Mouse (Mus musculus) cerebellum, adult 9-11 months (tissue): ENCODE results near the gene Zfp263.
A peak's percentile ranks its signal among the peaks of the same experiment; 100 is the strongest.

Experiments
- DNase-seq: peaks from one replicate; pipeline ENCODE4 v3.0.0; 2022

The Zfp263 gene

DNA sequence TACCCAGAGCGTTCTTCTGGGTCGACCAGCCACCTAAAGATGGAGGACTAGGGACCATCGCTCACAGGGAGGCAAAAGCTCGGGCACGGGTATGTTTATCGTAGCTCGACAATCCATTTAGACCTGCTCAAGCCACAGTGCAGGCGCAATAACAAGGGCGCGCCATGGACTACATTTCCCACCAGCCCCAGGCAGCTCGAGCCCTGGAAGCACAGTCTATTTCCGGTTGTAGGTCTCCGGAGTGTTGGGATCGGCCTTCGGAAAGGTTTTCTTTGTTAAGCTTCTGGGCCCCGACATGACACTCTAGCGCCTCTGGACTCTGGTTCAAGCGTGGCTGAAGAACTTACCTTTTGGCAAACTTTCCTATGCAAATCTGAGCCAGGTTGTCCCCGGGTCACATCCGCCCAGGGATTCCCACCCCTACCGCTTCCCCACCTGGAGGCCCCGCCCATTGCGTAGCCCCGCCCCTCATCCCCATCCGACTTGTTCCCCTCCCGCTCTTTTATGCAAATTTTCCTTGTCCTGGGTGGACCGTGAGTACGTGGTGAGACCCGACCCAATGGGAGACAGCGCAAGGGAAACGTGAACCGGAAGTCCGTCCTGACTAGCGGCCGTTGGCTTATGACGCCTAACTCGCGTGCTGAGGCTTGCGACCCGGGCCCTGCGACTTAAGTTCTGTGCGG, at the start of gene Zfp263:
TSS of gene Zfp263 (plus strand) at position 591 of the 683 bp plus-strand sequence.
- DNase-seq, result peak; percentile 96

DNA sequence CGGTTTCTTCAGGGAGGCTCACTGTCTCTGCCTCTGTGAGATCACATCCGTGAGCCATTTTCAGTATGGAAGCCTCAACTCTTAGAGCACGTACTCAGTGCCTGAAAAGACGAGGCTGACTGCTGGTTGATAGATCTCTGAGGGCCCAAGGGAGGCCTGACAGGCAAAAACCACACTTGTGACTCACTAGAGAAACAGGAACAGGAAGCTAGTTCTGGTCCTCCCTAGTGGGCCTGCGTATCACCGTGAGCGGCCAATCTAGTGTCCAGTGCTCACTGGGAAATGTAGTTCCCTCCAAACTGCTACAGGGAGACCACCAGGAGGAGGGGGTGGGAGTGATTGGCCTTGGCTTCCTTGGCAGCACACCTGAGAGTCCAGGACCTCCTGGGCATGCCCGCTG, 44.6 kb upstream of the Zfp263 start:
- no peak for DNase-seq

DNA sequence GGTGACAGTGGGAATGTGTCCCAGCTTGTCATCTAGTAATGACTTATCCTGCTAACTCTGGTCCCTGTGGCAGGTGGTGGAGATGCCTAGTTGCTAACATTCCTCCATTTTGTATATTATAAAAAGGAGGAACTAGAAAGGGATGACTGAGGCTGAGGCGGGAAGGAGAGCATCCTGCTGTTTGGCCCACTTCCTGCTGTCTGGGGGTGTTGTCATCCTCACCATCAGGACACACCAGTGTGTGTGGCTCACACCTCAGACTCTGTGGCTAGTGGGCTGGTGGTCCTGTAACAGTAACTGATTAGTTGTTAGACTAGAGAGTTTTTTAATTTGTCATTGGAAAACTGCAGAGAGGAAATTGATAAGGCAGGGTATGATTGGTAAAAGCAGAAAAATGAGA, 43.0 kb upstream of the Zfp263 start:
- no peak for DNase-seq

DNA sequence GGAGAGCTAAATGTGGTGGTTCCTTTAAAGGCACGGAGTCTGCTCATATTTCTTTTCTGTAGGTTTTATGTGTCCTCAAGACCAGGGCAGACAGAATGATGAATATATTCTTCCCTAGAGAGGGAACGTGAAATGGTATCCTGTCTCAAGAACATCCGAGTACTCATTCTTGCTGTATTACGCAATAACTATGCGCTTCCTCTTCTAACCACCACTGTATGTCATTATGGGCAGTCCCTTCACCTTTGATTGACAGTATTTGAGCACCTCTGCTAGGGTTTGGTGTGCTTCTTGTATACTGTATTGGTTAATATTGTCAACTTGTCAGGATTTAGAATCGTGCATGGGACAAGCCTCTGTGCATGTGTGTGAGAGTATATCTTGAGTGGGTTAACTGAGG, 37.2 kb upstream of the Zfp263 start:
- no peak for DNase-seq

DNA sequence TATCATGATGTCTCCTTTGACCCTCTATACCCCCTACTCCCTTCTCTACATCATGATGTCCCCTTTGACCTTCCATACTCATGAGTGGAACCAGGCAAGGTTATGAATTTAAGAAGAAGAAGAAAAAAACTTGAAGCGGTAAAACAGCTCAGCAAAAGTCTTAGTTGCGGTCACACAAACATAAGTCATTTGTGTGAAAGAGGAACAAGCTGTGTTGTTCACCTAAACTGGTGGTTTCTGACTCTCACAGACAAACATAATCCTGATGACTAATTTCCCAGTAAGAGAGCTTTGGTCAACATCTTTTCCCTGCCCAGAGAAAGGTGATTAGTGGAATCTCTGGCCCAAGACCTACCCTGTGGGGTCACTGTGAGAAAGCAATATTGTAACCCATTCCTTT, 29.2 kb upstream of the Zfp263 start:
- DNase-seq, result no peak

DNA sequence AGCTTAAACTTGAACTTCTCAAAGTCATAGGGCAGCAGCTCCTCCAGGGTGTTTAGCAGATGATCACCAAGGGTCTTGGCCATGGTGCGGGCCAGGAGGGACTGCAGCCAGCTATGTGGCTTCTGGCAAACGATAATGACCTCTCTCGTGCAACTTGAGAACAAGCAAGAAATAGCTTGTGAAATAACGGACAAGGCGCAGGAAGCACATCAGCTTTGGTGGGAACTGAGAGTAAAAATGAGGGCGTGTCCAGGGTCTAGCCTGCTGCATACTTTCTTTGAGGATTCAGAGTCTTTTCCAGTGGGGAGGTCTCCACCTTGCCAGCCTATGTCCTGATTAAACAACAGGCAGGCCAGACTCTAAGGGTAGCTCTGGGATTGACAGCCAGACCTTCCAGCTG, 25.9 kb upstream of the Zfp263 start, which contains the start of gene Mefv:
TSS of gene Mefv (minus strand) at position 118 of the 400 bp plus-strand sequence.
- DNase-seq, result no peak

DNA sequence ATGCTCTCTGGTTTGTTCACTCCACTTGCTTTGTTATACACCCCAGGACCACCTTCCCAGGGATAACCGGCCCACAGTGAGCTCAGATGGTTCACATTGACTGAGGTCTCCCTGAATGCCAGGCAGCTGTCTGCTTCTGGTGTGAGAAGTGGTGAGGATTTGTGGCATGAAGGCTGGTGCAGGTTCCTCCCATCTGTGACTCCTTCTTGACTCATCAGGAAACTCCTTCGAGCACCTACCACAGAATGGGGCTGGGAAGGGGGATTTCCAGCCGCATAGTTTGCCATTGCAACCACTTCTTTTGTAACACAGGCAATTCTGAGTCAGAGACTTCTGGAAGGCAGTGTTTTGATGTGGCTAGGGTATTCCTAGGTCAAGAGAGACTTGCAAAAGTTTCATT, 20.7 kb upstream of the Zfp263 start:
- no peak for DNase-seq

DNA sequence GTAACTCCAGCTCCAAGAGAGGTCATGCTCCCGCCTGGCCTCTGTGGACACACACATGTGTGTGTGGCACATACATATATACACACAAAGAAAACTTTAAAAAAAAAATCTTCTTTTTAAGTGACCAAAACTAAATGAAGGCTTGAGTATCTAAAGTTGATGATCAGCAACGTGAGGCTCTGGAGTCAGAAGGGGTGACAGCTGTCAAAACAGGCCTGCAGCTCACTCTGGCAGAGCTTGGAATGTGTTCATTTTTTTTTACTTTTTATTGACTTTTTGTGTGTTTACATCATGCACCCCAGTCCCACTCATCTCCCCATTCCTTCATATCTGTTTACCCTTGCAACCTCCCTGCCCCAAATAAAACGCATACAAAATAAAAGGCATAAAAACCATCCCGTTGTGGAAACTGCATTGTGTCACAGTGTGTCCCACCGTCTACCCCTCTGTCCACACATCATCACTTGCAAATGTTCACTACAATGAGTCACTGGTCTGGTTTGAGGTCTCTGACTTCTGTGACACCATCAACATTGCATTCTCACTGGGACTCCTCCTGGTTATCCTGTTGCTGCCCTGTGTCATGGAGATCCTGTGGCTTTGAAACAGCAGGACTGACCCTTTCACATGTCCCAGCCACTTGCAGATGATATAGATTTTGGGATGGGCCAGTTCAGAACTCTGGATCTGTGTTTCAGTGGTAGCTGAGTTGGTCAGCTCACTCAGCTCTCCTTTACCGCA, 15.7 kb upstream of the Zfp263 start:
- DNase-seq, result no peak

DNA sequence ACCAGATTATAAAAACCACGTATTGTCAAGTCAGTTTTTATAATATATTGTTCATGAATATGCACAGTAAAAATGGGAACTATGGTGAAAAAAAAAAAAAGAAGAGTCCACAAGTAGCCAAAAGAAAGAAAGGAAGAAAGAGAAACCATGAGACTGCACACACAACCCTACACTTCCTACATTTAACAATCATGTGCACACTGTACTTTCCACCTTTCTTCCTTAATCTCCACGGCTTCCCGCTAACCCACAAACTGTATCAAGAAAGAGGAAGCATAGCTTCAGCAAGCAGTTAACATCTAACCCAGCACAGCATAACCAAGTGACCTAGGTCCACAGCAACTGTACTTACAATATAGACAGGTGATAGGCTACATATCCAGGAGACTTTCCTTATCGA, 11.3 kb upstream of the Zfp263 start:
- DNase-seq, result no peak

DNA sequence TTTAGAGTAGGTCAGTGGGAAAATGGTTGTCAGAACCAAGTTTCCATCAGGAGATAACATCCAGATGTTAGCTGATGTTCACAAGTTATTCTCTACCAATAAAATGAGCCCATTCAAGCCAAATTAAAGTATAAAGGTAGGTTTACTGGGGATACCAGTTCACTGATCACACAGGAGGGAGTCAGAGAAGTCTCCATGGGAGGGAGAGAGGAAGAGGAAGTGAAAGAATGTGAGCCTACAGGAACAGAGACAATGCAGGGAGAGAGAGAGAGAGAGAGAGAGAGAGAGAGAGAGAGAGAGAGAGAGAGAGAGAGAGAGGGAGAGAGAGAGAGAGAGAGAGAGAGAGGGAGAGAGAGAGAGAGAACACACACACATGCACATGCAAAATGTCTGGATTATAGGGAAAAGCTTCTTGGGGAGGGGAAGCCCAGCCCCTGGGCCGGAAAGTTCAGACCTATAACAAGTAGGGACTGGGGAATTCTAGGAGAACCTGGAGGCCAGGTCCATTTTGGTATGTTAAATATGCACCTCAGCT, 10.6 kb upstream of the Zfp263 start:
- no peak for DNase-seq

DNA sequence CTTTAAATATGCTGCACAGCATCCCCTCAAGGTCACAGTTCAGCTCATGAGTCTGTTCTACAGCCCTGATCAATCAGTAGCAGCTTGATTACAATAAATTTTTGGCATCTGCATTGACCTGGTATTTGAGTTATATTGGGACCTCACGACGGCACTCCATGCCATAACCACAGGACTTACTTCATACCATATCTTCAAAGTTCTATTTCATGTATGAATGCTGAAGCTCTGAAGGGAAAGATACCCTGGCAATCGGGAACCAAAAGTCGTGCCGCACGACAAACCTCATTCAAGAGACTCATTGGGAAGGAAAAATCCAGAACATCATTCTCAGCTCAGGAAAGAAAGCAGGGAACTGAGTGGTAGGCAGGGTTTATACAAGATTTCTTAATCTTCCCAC, 1.4 kb upstream of the Zfp263 start:
- peak; percentile 41 for DNase-seq

DNA sequence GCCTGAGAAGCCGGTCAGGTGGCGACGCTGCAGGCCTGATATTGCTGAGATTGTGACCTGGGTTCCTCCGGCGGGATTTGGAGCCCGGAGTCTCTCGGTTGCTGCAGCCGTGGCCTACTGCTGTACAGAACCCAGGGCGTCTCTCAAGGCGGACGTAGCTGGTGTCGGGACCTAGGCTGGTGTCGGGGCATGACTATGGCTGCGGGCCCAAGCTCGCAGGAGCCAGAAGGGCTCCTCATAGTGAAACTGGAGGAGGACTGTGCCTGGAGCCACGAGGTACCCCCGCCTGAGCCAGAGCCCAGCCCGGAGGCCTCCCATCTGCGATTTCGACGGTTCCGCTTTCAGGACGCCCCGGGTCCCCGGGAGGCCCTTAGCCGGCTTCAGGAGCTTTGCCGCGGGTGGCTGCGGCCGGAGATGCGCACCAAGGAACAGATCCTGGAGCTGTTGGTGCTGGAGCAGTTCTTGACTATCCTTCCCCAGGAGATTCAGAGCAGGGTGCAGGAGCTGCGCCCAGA, 350 bp downstream of the Zfp263 start:
- no peak for DNase-seq

DNA sequence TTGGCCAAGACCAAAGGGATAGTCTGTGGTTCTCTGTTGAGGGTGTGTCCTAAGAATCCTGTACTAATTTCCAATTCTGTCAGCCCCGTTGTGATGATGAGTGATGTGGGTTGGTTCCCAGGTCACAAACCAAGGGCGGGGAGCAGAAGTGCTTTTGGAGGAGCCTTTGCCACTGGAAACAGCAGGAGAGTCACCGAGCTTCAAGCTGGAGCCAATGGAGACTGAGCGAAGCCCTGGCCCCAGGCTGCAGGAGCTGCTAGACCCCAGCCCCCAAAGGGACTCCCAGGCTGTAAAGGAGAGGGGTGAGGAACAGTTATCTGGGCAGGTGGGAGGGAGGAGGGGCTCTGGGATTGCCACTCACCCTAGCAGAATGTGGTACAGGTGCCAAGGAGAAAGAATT, 1.8 kb downstream of the Zfp263 start:
- peak; percentile 51 for DNase-seq

DNA sequence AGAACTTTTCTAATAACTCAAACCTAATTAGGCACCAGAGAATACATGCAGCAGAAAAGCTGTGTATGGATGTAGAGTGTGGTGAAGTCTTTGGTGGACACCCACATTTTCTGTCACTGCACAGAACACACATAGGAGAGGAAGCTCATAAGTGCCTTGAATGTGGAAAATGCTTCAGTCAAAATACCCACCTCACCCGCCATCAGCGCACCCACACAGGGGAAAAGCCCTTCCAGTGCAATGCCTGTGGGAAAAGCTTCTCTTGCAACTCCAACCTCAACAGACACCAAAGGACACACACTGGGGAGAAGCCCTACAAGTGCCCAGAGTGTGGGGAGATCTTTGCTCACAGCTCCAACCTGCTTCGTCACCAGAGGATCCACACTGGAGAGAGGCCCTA, 5.1 kb downstream of the Zfp263 start:
- DNase-seq, result no peak

DNA sequence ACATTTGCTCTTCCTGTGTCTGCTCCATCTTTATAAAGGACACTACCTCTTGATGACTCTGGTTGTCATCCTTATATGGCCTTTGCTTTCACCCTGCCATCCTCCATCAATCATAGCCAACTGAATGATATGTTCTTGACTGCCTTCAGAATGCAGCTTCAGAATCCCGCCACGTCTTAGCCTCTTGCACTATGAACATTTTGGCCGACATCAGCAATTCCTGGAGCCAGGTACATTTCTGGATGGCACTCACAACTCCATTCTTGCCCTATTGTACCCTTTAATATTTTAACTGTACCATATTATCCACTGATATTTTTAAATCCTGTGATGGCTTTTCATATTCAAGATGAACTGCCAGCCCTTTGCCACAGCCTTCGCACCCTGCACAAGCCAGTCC, 27.7 kb downstream of the Zfp263 start:
- DNase-seq, result no peak

DNA sequence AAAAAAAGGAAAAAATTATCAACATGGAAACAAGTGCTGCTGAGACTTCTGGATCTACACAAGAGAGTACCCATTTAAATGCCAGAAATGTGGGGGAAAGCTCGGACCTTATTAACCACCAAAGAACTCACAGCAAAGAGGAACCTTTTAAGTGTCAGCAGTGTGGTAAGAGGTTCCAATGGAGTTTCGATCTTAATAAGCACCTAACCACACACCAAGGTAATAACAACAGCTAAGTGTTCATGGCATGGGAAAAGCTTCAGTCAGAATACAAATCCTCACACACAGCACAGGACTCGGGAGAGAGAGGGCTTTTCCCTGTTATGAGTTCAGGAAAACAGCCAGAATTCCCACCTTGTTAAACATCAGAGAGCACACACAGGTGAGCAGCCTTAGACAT, 32.5 kb downstream of the Zfp263 start:
- no peak for DNase-seq

DNA sequence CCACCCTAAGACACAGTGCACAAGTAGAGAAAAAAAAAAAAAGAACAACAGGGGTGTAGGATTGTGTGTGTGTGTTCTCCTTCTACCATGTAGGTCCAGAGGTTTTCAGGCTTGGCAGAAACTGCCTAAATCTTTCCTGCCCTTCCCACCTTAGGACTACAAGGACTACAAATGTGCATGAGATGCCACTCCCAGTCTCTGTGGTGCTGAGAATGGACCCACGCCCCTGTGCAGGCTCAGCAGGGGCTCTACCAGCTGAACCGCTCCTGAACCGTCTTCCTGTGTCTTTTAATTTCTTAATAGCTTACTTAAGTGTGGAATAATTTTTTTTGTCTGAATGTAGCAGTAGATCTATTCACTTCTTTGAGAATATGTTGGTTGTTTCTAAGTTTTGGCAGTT, 34.1 kb downstream of the Zfp263 start:
- DNase-seq, result no peak

DNA sequence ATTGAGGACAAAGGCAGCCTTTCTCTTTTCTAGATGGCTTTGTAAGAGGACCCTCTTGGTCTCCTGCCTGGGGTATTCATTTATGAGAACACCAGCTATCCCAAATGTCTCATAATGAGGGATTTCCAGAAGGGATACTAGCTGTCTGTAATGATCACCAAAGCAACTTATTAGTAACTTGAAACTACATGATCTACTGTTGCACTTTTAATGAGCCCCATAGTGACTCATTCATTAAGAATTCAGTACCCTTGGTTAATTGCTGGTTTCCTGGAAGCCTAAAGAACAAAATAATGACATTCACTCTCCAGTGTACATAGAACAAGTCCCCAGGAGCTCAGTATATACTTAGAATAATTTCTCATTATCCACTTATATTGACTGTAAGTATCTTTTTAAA, 37.3 kb downstream of the Zfp263 start:
- DNase-seq, result no peak

DNA sequence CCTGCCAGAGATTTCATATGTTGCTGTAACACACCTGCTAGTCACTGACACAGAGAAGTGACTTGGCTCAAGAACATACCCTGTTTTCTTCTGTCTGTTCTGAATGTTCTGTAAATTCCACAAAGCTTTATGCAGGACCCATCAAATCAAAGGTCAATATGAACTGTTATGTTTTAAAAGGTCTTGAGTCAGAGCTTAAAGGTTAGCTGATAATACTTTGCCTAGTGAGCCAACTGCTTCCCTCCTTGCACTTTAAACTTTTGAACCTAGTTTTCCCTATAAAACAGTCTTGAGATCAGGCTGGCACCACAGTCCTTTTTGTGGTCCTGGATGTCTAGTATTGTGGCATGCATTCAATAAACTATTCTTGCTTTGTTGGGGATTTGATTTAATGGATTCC, 44.5 kb downstream of the Zfp263 start:
- DNase-seq, result no peak
